Mouse (Mus musculus): ENCODE measurements at regions not wholly inside any gene's neighbourhood (a gene's known extent, or its start where the extent isn't known, plus 50 kb on each side); places are given as distances from the start of the nearest gene placed in this dataset.
A peak's percentile ranks its signal among the peaks of the same experiment; 100 is the strongest.

DNA sequence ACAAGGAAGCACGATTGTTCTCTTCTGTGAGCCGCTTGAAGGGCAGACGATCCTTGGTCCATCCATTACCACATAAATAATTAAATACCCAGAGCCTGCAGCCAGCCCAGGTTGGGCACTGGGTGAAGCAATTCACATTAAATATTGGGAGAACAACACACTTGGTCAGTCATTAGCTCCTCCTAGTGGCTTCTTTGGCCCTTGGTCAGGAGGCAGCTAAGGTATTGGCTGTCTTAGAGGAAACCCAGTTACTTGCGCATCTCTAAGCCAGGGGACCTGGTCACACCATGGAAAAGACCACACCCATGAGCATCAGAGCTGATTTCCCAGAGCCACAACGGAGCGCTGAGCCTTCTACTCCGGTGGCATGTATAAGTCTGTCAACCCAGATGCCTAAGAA lies 433.2 kb downstream of the Epha4 start:
- Histone ChIP-seq H3K4me1 (ENCODE audit: control insufficient read depth, insufficient read depth, low read length) (peaks cover 4% of the 10 kb centered on the region; the same call in 1 of the 2 replicates), H3K4me3 (ENCODE audit: insufficient read depth, low read length) (no peak overlapping the region), H3K27ac (ENCODE audit: insufficient read depth, low read length) (no peak overlapping the region)
- 0 out of 2 replicates have a peak, but pooled peaks have one; percentile 23 for TF ChIP-seq CTCF (IDR thresholded peaks at IDR 0.05; ENCODE audit: extremely low read depth, insufficient read depth, low read length)
- TF ChIP-seq POLR2A (IDR thresholded peaks at IDR 0.05; ENCODE audit: extremely low read depth, insufficient read depth, low read length): no peak

- no peak for TF ChIP-seq CTCF (IDR thresholded peaks at IDR 0.05; ENCODE audit: extremely low read depth, insufficient read depth, low read length)
- no peak for TF ChIP-seq POLR2A (IDR thresholded peaks at IDR 0.05; ENCODE audit: extremely low read depth, insufficient read depth, low read length)
- H3K4me3 ChIP-seq (ENCODE audit: insufficient read depth, low read length): no peak overlapping the region
- peaks cover 4% of the 10 kb centered on the region; the same call in 1 of the 2 replicates for H3K4me1 ChIP-seq (ENCODE audit: control insufficient read depth, insufficient read depth, low read length)
- no peak overlapping the region for H3K27ac ChIP-seq (ENCODE audit: insufficient read depth, low read length)
Measured at GRCm38 (mm10) chr1:77082410-77082809, 432.5 kb downstream of the Epha4 start.

DNA sequence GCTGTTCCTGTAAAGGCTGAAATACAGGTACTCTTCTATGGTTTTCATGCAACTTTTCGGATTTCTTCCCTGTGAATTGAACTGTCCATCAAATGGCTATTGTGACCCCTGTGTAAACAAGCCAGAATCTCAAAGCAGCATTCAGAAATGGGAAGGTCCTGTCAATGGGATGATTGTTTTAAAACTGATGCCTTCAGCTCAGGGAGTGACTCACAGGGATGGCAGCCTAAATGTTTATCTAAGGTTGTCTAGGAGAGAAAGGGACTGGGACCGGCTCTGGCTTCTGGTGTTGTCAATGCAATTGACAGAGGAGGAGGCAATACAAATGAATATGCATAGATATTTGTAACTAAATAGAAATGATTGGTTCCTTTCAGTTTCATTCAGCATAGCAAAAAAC lies 421.3 kb downstream of the Epha4 start:
- no peaks in the 10 kb centered on the region for H3K4me1 ChIP-seq (ENCODE audit: control insufficient read depth, insufficient read depth, low read length)
- no peak overlapping the region for H3K27ac ChIP-seq (ENCODE audit: insufficient read depth, low read length)
- no peak overlapping the region for H3K4me3 ChIP-seq (ENCODE audit: insufficient read depth, low read length)
- TF ChIP-seq POLR2A (IDR thresholded peaks at IDR 0.05; ENCODE audit: extremely low read depth, insufficient read depth, low read length): no peak
- no peak for TF ChIP-seq CTCF (IDR thresholded peaks at IDR 0.05; ENCODE audit: extremely low read depth, insufficient read depth, low read length)

- no peak overlapping the region for H3K4me3 ChIP-seq (ENCODE audit: insufficient read depth, low read length)
- no peaks in the 10 kb centered on the region for H3K4me1 ChIP-seq (ENCODE audit: control insufficient read depth, insufficient read depth, low read length)
- TF ChIP-seq CTCF (IDR thresholded peaks at IDR 0.05; ENCODE audit: extremely low read depth, insufficient read depth, low read length): no peak
- TF ChIP-seq POLR2A (IDR thresholded peaks at IDR 0.05; ENCODE audit: extremely low read depth, insufficient read depth, low read length): no peak
- H3K27ac ChIP-seq (ENCODE audit: insufficient read depth, low read length): no peak overlapping the region
Measured at GRCm38 (mm10) chr1:77101726-77102272, 413.1 kb downstream of the Epha4 start.

- Histone ChIP-seq H3K4me3 (ENCODE audit: insufficient read depth, low read length) (no peak overlapping the region), H3K4me1 (ENCODE audit: control insufficient read depth, insufficient read depth, low read length) (no peaks in the 10 kb centered on the region), H3K27ac (ENCODE audit: insufficient read depth, low read length) (no peak overlapping the region)
- TF ChIP-seq CTCF (IDR thresholded peaks at IDR 0.05; ENCODE audit: extremely low read depth, insufficient read depth, low read length): no peak
- TF ChIP-seq POLR2A (IDR thresholded peaks at IDR 0.05; ENCODE audit: extremely low read depth, insufficient read depth, low read length): no peak
Measured at GRCm38 (mm10) chr1:77102421-77103133, 412.3 kb downstream of the Epha4 start.

DNA sequence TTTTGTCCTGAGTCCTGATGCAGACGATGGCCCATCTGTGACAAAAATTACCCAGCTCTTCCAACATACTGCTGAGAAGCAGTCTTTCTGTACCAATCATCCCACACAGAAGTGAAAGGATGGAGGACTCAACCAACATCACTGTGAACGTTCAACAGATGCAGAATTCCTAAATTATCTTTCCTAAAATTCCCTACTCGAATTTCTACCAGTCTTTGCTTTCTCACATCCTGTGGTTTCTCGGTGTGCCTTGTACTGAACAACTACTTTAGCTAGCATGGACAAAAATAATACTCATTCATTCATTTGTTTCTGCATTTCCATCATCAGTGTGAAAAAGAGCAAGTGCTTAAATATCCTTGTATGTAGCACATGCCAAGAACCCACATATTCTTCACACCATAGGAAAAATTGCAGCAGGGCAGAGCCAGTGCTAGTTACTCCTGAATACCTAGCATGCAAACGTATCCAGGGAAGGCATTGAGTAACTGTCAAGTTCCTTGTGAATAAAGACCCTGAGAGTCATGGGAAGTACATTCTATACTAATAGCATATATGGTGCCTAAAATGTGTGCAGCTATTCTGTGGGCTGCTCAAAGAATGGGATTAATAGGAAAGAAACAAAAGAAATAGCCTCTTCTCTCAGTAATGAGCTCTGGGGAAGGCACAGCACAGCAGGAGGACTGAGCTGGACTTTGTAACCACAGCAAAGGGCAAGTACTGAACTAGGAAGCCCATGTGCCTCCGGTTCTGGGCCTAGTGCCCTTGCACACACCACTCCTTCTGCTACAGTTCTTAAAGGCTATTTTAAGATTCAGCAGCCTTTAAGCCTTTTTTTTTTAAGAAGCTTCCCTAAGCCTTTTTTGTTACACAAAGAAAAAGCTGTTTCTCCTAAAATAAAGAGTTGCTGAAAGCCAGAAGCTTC lies 404.8 kb downstream of the Epha4 start:
- TF ChIP-seq POLR2A (IDR thresholded peaks at IDR 0.05; ENCODE audit: extremely low read depth, insufficient read depth, low read length) (no peak), CTCF (IDR thresholded peaks at IDR 0.05; ENCODE audit: extremely low read depth, insufficient read depth, low read length) (no peak)
- Histone ChIP-seq H3K4me1 (ENCODE audit: control insufficient read depth, insufficient read depth, low read length) (peaks cover 2% of the 10 kb centered on the region), H3K4me3 (ENCODE audit: insufficient read depth, low read length) (no peak overlapping the region), H3K27ac (ENCODE audit: insufficient read depth, low read length) (peak overlapping the region; percentile 59; the same call in 1 of the 2 replicates)

DNA sequence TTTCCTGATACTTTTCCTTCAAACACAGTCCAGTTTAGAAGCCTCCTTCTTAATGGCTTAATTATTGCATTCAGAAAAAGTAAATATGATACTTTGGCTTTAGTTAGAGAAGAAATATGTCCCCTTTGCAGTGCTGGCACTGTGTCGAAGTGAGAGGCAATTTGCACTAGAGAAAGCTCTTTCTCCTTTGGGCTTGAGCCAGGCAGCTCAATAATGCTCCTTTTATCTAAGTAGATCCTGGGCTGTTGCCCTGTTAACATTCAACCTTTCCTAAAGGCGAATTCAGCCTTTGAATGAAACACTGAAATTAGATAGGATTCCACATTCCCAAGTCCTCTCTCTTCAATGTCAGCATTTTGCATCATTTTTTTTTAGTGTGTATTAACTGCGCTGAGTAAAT lies 386.5 kb downstream of the Epha4 start:
- Histone ChIP-seq H3K4me1 (ENCODE audit: control insufficient read depth, insufficient read depth, low read length) (no peaks in the 10 kb centered on the region), H3K27ac (ENCODE audit: insufficient read depth, low read length) (no peak overlapping the region), H3K4me3 (ENCODE audit: insufficient read depth, low read length) (no peak overlapping the region)
- no peak for TF ChIP-seq CTCF (IDR thresholded peaks at IDR 0.05; ENCODE audit: extremely low read depth, insufficient read depth, low read length)
- no peak for TF ChIP-seq POLR2A (IDR thresholded peaks at IDR 0.05; ENCODE audit: extremely low read depth, insufficient read depth, low read length)

- Histone ChIP-seq H3K4me3 (ENCODE audit: insufficient read depth, low read length) (no peak overlapping the region), H3K27ac (ENCODE audit: insufficient read depth, low read length) (no peak overlapping the region), H3K4me1 (ENCODE audit: control insufficient read depth, insufficient read depth, low read length) (no peaks in the 10 kb centered on the region)
- TF ChIP-seq POLR2A (IDR thresholded peaks at IDR 0.05; ENCODE audit: extremely low read depth, insufficient read depth, low read length): no peak
- no peak for TF ChIP-seq CTCF (IDR thresholded peaks at IDR 0.05; ENCODE audit: extremely low read depth, insufficient read depth, low read length)
Measured at GRCm38 (mm10) chr1:77137663-77138062, 377.2 kb downstream of the Epha4 start.

DNA sequence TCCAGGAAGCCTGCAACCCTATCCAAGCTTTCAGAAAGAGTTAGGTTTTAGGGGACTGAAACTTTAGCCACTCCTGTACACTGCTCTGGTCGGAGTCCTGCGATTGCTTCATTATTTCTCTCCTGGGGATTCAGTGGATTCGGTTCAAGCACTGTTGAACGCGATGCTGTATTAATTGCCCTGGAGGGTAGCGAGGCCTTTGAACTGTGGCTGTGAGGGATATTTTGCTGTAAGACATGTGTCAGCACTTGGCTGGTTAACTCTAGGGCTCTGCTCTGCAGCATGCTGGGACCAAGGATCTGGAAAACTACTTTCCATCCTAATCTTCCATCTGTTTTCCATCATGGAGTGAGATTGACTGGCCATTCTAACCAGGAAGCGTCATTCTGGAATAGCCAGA lies 374.0 kb downstream of the Epha4 start:
- no peaks in the 10 kb centered on the region for H3K4me1 ChIP-seq (ENCODE audit: control insufficient read depth, insufficient read depth, low read length)
- no peak for TF ChIP-seq POLR2A (IDR thresholded peaks at IDR 0.05; ENCODE audit: extremely low read depth, insufficient read depth, low read length)
- TF ChIP-seq CTCF (IDR thresholded peaks at IDR 0.05; ENCODE audit: extremely low read depth, insufficient read depth, low read length): no peak
- H3K27ac ChIP-seq (ENCODE audit: insufficient read depth, low read length): no peak overlapping the region
- no peak overlapping the region for H3K4me3 ChIP-seq (ENCODE audit: insufficient read depth, low read length)
